Mouse (Mus musculus): ENCODE results near the gene Fitm2.

The Fitm2 gene

GRCm38 (mm10) chr2:163420366-163420886 lies 52.0 kb downstream of the Fitm2 start:
- DNase-seq = no peak

- DNase-seq = peak; percentile 100
Measured at GRCm38 (mm10) chr2:163419346-163420045, 52.9 kb downstream of the Fitm2 start.

GRCm38 (mm10) chr2:163418841-163419345 lies 53.5 kb downstream of the Fitm2 start:
- no peak for DNase-seq

- no peak for DNase-seq
Measured at GRCm38 (mm10) chr2:163417830-163418229, 54.6 kb downstream of the Fitm2 start.

- no peak for DNase-seq
Measured at GRCm38 (mm10) chr2:163417026-163417425, 55.4 kb downstream of the Fitm2 start.

All from cerebellum, adult 9-11 months (tissue).